Mouse (Mus musculus) forebrain, embryonic 12.5 days (tissue): Measurements from ENCODE around the gene E2f4. TPM values are rescaled to one million over a fixed set of nuclear protein-coding genes. Genes with fewer than 3 reads are reported as not detected.
A peak's percentile ranks its signal among the peaks of the same experiment; 100 is the strongest.

Source experiments
- ATAC-seq: fragments of 200-750 bp; cut with Nextera tagmentation; 2 replicates; pipeline ENCODE4 v1.8.0; 2017; ENCODE audit warnings: moderate TSS enrichment; ENCODE audit not compliant: low FRiP score
- H3K27ac ChIP-seq: fragments of 300-500 bp; sonication (generic); 2 replicates; pipeline ENCODE4 v1.5.1; 2016; ENCODE audit warnings: mild to moderate bottlenecking
- H3K27me3 ChIP-seq: fragments of 300-500 bp; sonication (generic); 2 replicates; pipeline ENCODE4 v1.6.1; 2016; ENCODE audit warnings: mild to moderate bottlenecking
- H3K36me3 ChIP-seq: fragments of 300-500 bp; sonication (generic); replicated peaks from 2 replicates; pipeline ENCODE4 v1.6.1; 2016; ENCODE audit warnings: mild to moderate bottlenecking
- H3K4me1 ChIP-seq: fragments of 300-500 bp; sonication (generic); 2 replicates; pipeline ENCODE4 v1.6.1; 2016
- H3K4me2 ChIP-seq: fragments of 300-500 bp; sonication (generic); 2 replicates; pipeline ENCODE4 v1.6.1; 2016; ENCODE audit warnings: mild to moderate bottlenecking, moderate library complexity
- H3K4me3 ChIP-seq: fragments of 300-500 bp; sonication (generic); replicated peaks from 2 replicates; pipeline ENCODE4 v1.5.1; 2016; ENCODE audit warnings: mild to moderate bottlenecking
- H3K9ac ChIP-seq: fragments of 300-500 bp; sonication (generic); 2 replicates; pipeline ENCODE4 v1.6.1; 2016; ENCODE audit warnings: mild to moderate bottlenecking
- H3K9me3 ChIP-seq: fragments of 300-500 bp; sonication (generic); 2 replicates; pipeline ENCODE4 v1.6.1; 2016
- WGBS: fragments of 180-500 bp; shearing (Covaris S2); methylation state at CpG from one replicate; pipeline ENCODE4 v1.1.7; 2016; 5-methylcytosine and 5-hydroxymethylcytosine counted together
- polyA plus RNA-seq: library from polyadenylated mRNA; unstranded; fragments of >200 nt; fragmentation: Nextera tagmentation; extraction: Ambion mirVana; gene quantifications from 2 replicates; pipeline ENCODE4 v1.2.1, GENCODE M21; 2016

Gene E2f4
- 79.1 and 80.1 TPM in 2 replicates for polyA plus RNA-seq

- peaks cover 19% of the 10 kb centered on the region for H3K4me1 ChIP-seq
- H3K27ac ChIP-seq = peak within 1 kb of the TSS; percentile 59; the same call in 1 of the 2 replicates
- H3K36me3 ChIP-seq = peaks cover 36% of the 10 kb centered on the region
- H3K9ac ChIP-seq = peak within 1 kb of the TSS; percentile 89
- H3K27me3 ChIP-seq = peaks cover 10% of the 10 kb centered on the region
- WGBS = under 1% methylated on average over 58 of the region's 58 CpGs
- peak within 1 kb of the TSS; percentile 98 for H3K4me2 ChIP-seq
- H3K9me3 ChIP-seq = no peaks in the 10 kb centered on the region
- ATAC-seq = peak; percentile 90
- H3K4me3 ChIP-seq = peak within 1 kb of the TSS; percentile 86
Measured at GRCm38 (mm10) chr8:105297511-105298192, at the start of gene E2f4. Gene E2f4, plus strand, starts transcription at chr8:105297663.

- Histone ChIP-seq H3K9me3 (no peaks in the 10 kb centered on the region), H3K36me3 (peaks cover 52% of the 10 kb centered on the region), H3K9ac (no peak overlapping the region), H3K27ac (no peak overlapping the region), H3K4me2 (no peak overlapping the region), H3K4me3 (no peak overlapping the region), H3K27me3 (peaks cover 30% of the 10 kb centered on the region), H3K4me1 (peaks cover 15% of the 10 kb centered on the region)
- no peak for ATAC-seq
- 94% methylated on average over 6 of the region's 6 CpGs for WGBS
Measured at GRCm38 (mm10) chr8:105251954-105252353, 45.5 kb upstream of the E2f4 start.

- Histone ChIP-seq H3K27me3 (peaks cover 39% of the 10 kb centered on the region), H3K4me3 (no peak overlapping the region), H3K4me1 (peaks cover 15% of the 10 kb centered on the region), H3K9ac (no peak overlapping the region), H3K4me2 (no peak overlapping the region), H3K36me3 (peaks cover 44% of the 10 kb centered on the region), H3K9me3 (no peaks in the 10 kb centered on the region), H3K27ac (no peak overlapping the region)
- WGBS = 89% methylated on average over 10 of the region's 10 CpGs
- ATAC-seq = no peak
Measured at GRCm38 (mm10) chr8:105252680-105253537, 44.6 kb upstream of the E2f4 start.

- Histone ChIP-seq H3K27me3 (peaks cover 47% of the 10 kb centered on the region), H3K4me3 (peak overlapping the region; percentile 60), H3K9me3 (no peaks in the 10 kb centered on the region), H3K4me2 (peak overlapping the region; percentile 98), H3K4me1 (peaks cover 18% of the 10 kb centered on the region), H3K36me3 (peaks cover 36% of the 10 kb centered on the region), H3K27ac (0 out of 2 replicates have a peak overlapping the region, but pooled peaks have one; percentile 13), H3K9ac (no peak overlapping the region)
- ATAC-seq = peak; percentile 45
- 27% methylated on average over 20 of the region's 20 CpGs for WGBS
Measured at GRCm38 (mm10) chr8:105253766-105254151, 43.7 kb upstream of the E2f4 start.

GRCm38 (mm10) chr8:105254152-105254965 is 43.1 kb upstream of the E2f4 start:
- peak overlapping the region; percentile 67 for H3K9ac ChIP-seq
- H3K4me2 ChIP-seq = peak overlapping the region; percentile 98
- peaks cover 30% of the 10 kb centered on the region for H3K36me3 ChIP-seq
- ATAC-seq = peak; percentile 78
- no peak overlapping the region for H3K27ac ChIP-seq
- under 1% methylated on average over 74 of the region's 74 CpGs for WGBS
- H3K9me3 ChIP-seq = no peaks in the 10 kb centered on the region
- H3K4me1 ChIP-seq = peaks cover 24% of the 10 kb centered on the region
- H3K4me3 ChIP-seq = peak overlapping the region; percentile 60
- peaks cover 53% of the 10 kb centered on the region for H3K27me3 ChIP-seq

GRCm38 (mm10) chr8:105254966-105255350 is 42.5 kb upstream of the E2f4 start, which contains the start of gene B3gnt9:
Gene B3gnt9, minus strand, starts transcription at chr8:105255153.
- no peak for ATAC-seq
- H3K4me1 ChIP-seq = peaks cover 30% of the 10 kb centered on the region

GRCm38 (mm10) chr8:105257318-105258114 is 39.9 kb upstream of the E2f4 start:
- H3K27me3 ChIP-seq = peaks cover 81% of the 10 kb centered on the region
- no peak overlapping the region for H3K9ac ChIP-seq
- WGBS = 71% methylated on average over 7 of the region's 7 CpGs
- H3K36me3 ChIP-seq = no peaks in the 10 kb centered on the region
- peaks cover 30% of the 10 kb centered on the region for H3K4me1 ChIP-seq
- no peak overlapping the region for H3K4me3 ChIP-seq
- no peak overlapping the region for H3K27ac ChIP-seq
- H3K4me2 ChIP-seq = no peak overlapping the region
- no peaks in the 10 kb centered on the region for H3K9me3 ChIP-seq
- ATAC-seq = no peak

More at GRCm38 (mm10) chr8:105254966-105255350, 42.5 kb upstream of the E2f4 start, which contains the start of gene B3gnt9:
- Histone ChIP-seq H3K27me3 (peaks cover 59% of the 10 kb centered on the region), H3K4me3 (peak within 1 kb of the TSS; percentile 60), H3K9me3 (no peaks in the 10 kb centered on the region), H3K4me2 (peak within 1 kb of the TSS; percentile 98), H3K36me3 (peaks cover 24% of the 10 kb centered on the region), H3K27ac (no peak within 1 kb of the TSS), H3K9ac (peak within 1 kb of the TSS; percentile 67)
- WGBS = 2% methylated on average over 13 of the region's 14 CpGs

GRCm38 (mm10) chr8:105258911-105259720 is 38.3 kb upstream of the E2f4 start:
- peak overlapping the region; percentile 68 for H3K4me2 ChIP-seq
- H3K27ac ChIP-seq = no peak overlapping the region
- ATAC-seq = peak; percentile 42
- H3K4me1 ChIP-seq = peaks cover 28% of the 10 kb centered on the region
- 1% methylated on average over 55 of the region's 55 CpGs for WGBS
- peak overlapping the region; percentile 41 for H3K4me3 ChIP-seq
- H3K27me3 ChIP-seq = peaks cover 91% of the 10 kb centered on the region
- H3K36me3 ChIP-seq = no peaks in the 10 kb centered on the region
- H3K9me3 ChIP-seq = no peaks in the 10 kb centered on the region
- peak overlapping the region; percentile 33; the same call in 1 of the 2 replicates for H3K9ac ChIP-seq

GRCm38 (mm10) chr8:105259721-105260320 is 37.6 kb upstream of the E2f4 start:
- Histone ChIP-seq H3K27ac (no peak overlapping the region), H3K4me2 (peak overlapping the region; percentile 68), H3K9ac (peak overlapping the region; percentile 33; the same call in 1 of the 2 replicates), H3K4me3 (peak overlapping the region; percentile 41), H3K27me3 (peaks cover 95% of the 10 kb centered on the region), H3K4me1 (peaks cover 29% of the 10 kb centered on the region), H3K36me3 (no peaks in the 10 kb centered on the region), H3K9me3 (no peaks in the 10 kb centered on the region)
- peak; percentile 66 for ATAC-seq
- WGBS = 4% methylated on average over 30 of the region's 30 CpGs

- peaks cover 25% of the 10 kb centered on the region for H3K4me1 ChIP-seq
- ATAC-seq = no peak
- H3K9me3 ChIP-seq = no peaks in the 10 kb centered on the region
- no peak overlapping the region for H3K9ac ChIP-seq
- 65% methylated on average over 7 of the region's 7 CpGs for WGBS
- no peak overlapping the region for H3K4me2 ChIP-seq
- no peak overlapping the region for H3K4me3 ChIP-seq
- H3K36me3 ChIP-seq = no peaks in the 10 kb centered on the region
- H3K27ac ChIP-seq = no peak overlapping the region
- peaks cover 95% of the 10 kb centered on the region for H3K27me3 ChIP-seq
Measured at GRCm38 (mm10) chr8:105260371-105261099, 36.9 kb upstream of the E2f4 start.
